Mouse (Mus musculus) neutrophil, adult 83 days (primary cell): ENCODE results near the gene Dram1. TPM values are rescaled to one million over a fixed set of nuclear protein-coding genes. Genes with fewer than 3 reads are reported as not detected.

Source experiments
- total RNA-seq, 2 experiments: library from RNA; stranded (reverse); gene quantifications; one replicate each; pipeline ENCODE4 v1.2.4; 2023

The Dram1 gene
- total RNA-seq = 10 to 100 TPM; 32.1 to 33.1 TPM

DNA sequence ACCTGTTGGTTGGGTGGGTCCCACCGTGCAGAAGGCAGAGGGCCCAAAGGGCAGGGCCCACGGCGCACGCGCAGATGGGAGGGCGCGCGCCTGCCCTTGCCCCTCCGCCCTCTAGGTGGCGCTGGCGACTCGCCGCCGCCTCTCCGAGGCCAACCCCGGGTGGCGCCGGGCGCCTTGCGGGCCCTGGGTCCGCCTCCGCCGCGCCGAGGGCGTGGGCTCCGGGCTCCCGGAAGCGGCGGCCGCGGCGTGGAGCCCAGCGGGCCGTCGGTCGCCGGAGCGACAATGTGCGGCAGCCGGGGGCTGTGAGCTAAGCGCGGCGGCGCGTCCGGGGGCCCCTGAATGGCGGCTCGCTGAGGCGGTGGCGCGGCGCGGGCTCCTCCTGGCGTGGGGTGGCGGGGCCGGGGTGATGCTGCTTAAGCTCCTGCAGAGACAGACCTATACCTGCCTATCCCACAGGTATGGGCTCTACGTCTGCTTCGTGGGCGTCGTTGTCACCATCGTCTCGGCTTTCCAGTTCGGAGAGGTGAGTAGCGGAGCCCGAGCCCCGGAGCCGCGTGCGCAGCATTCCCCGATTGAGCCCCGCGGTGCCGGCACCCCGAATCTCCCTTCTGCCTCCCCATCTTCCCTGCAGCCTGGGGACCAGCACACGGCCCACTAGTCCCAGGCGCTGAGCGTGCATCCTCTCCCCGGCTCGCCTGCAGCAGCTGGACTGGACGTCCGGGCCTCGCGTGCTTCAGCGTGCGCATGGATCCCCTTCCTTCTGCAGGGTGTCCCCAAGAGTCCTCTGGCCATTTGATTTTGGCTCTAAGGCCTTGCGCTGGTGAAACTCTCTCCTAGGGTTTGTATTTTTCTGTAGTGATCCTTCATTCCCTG is at the start of gene Dram1, which contains the start of gene Gnptab:
Dram1 (minus strand) TSS at position 68 of the 873 bp plus-strand sequence.
Gnptab (plus strand) TSS at position 120 of the 873 bp plus-strand sequence.

Other genes starting within 250 kb of the Dram1 start
- 10 to 100 TPM in 1 of 2 experiments, 1 to 10 TPM in 1; 7.5 to 12.1 TPM for gene Parpbp, start 232.1 kb downstream of the Dram1 start, total RNA-seq
- gene Nup37, start 232.1 kb downstream of the Dram1 start, total RNA-seq = 10 to 100 TPM; 11.8 to 13.2 TPM
- gene Washc3, start 178.0 kb downstream of the Dram1 start, total RNA-seq = 10 to 100 TPM; 16.7 to 23.1 TPM
- gene Gnptab, start 52 bp upstream of the Dram1 start, total RNA-seq = 10 to 100 TPM; 23.4 to 24.8 TPM
- gene Sycp3, start 80.5 kb upstream of the Dram1 start, total RNA-seq = not detected
- gene Chpt1, start 125.0 kb upstream of the Dram1 start, total RNA-seq = 1 to 10 TPM; 8.5 to 8.6 TPM
- under 1 TPM; 0.11 to 0.31 TPM for gene Mybpc1, start 226.1 kb upstream of the Dram1 start, total RNA-seq